ENCODE assay signal across 24 mouse cellular contexts in the genomic region with DNA sequence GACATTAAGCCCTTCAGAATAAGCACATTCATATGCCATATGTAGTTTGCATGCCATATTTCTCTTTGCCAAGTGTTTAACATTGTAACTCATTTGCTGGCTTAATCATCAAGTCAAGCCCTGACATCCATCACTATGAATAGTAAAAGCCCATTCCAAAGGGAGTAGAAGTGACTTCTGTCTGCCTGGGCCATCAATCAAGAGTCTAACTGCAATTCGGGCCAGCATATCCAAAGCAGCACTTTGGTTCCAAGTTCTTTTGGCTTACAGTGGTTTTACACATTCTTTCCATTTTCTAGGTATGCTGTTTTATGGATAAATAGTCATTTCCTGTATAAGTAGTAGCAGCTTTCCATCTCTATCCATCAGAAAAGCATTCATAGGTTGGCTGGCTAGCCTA.
DNase-seq lines count a peak whose midpoint lies in the region; ATAC-seq and TF ChIP-seq lines count a peak whose summit lies in the region.
"Had no signal": no experiment of that assay in that cellular context is flagged by ENCODE, and none has a peak within 500 bp of the region (broad histone marks: within the 10 kb centered on the region; RNA-seq: fewer than 3 reads in every experiment).

No protein-coding gene starts in this region.

- intact Hi-C loops in left cerebral cortex, adult 2 months (cut with DNase I), result no loop called here

- no peak overlapping the region for H3K4me3 ChIP-seq in limb, embryonic 13.5 days
- H3K4me3 ChIP-seq in limb, embryonic 10.5 days, result no peak overlapping the region
- no peak overlapping the region for H3K4me3 ChIP-seq in limb, embryonic 14.5 days (replicated peaks; ENCODE audit: low read length)
- no peak overlapping the region for H3K4me3 ChIP-seq in hindbrain, embryonic 12.5 days
- H3K4me3 ChIP-seq in left cerebral cortex, adult 2 months, result no peak overlapping the region
- H3K4me3 ChIP-seq: embryonic facial prominence, embryonic 15.5 days; heart, adult 2 months; heart, embryonic 10.5 days; heart, embryonic 13.5 days; hindbrain, embryonic 15.5 days had no signal

- no peak overlapping the region for H3K4me2 ChIP-seq in limb, embryonic 13.5 days (replicated peaks)
- H3K4me2 ChIP-seq in limb, embryonic 14.5 days (replicated peaks; ENCODE audit: low read depth, low read length, severe bottlenecking), result no peak overlapping the region
- H3K4me2 ChIP-seq in hindbrain, embryonic 12.5 days (replicated peaks), result no peak overlapping the region
- H3K4me2 ChIP-seq: embryonic facial prominence, embryonic 15.5 days; heart, embryonic 13.5 days; hindbrain, embryonic 15.5 days had no signal

- no peaks in the 10 kb centered on the region for H3K36me3 ChIP-seq in limb, embryonic 13.5 days
- H3K36me3 ChIP-seq in limb, embryonic 10.5 days, result no peaks in the 10 kb centered on the region
- H3K36me3 ChIP-seq in limb, embryonic 14.5 days (ENCODE audit: control insufficient read depth, insufficient read depth, low read length), result no peaks in the 10 kb centered on the region
- no peaks in the 10 kb centered on the region for H3K36me3 ChIP-seq in hindbrain, embryonic 12.5 days
- H3K36me3 ChIP-seq: embryonic facial prominence, embryonic 15.5 days; heart, embryonic 10.5 days; heart, embryonic 13.5 days; hindbrain, embryonic 15.5 days had no signal

- ATAC-seq in limb, embryonic 13.5 days (ENCODE audit: low FRiP score, low read depth), result peak; percentile 54; the same call in 1 of the 2 replicates
- ATAC-seq in limb, embryonic 14.5 days (ENCODE audit: low FRiP score, low read depth), result no peak; the same call in 1 of the 2 replicates
- no peak for ATAC-seq in hindbrain, embryonic 12.5 days (ENCODE audit: low FRiP score)
- ATAC-seq: forebrain, embryonic 14.5 days; forebrain, postnatal 0 days; Patski had no signal

- H3K27ac ChIP-seq in limb, embryonic 13.5 days, result no peak overlapping the region
- H3K27ac ChIP-seq in limb, embryonic 10.5 days, result no peak overlapping the region
- no peak overlapping the region for H3K27ac ChIP-seq in limb, embryonic 14.5 days (replicated peaks; ENCODE audit: low read depth, low read length)
- no peak overlapping the region for H3K27ac ChIP-seq in hindbrain, embryonic 12.5 days
- no peak overlapping the region for H3K27ac ChIP-seq in left cerebral cortex, adult 2 months
- H3K27ac ChIP-seq: embryonic facial prominence, embryonic 15.5 days; heart, adult 2 months; heart, embryonic 10.5 days; heart, embryonic 13.5 days; hindbrain, embryonic 15.5 days had no signal

- H3K4me1 ChIP-seq in limb, embryonic 13.5 days, result no peaks in the 10 kb centered on the region
- H3K4me1 ChIP-seq in limb, embryonic 10.5 days, result no peaks in the 10 kb centered on the region
- H3K4me1 ChIP-seq in limb, embryonic 14.5 days (ENCODE audit: control insufficient read depth, insufficient read depth, low read length), result no peaks in the 10 kb centered on the region
- H3K4me1 ChIP-seq in hindbrain, embryonic 12.5 days, result no peaks in the 10 kb centered on the region
- H3K4me1 ChIP-seq: embryonic facial prominence, embryonic 15.5 days; heart, embryonic 10.5 days; hindbrain, embryonic 15.5 days had no signal

- TF ChIP-seq POLR2A in limb, embryonic 14.5 days (IDR thresholded peaks at IDR 0.05; ENCODE audit: borderline replicate concordance, extremely low read depth, insufficient read depth, insufficient read length), result no peak

- no peaks in the 10 kb centered on the region for H3K27me3 ChIP-seq in limb, embryonic 13.5 days
- H3K27me3 ChIP-seq in limb, embryonic 10.5 days (ENCODE audit: low read depth, poor library complexity, severe bottlenecking), result no peaks in the 10 kb centered on the region
- no peaks in the 10 kb centered on the region for H3K27me3 ChIP-seq in limb, embryonic 14.5 days (ENCODE audit: control insufficient read depth, insufficient read depth, low read length)
- H3K27me3 ChIP-seq in hindbrain, embryonic 12.5 days, result no peaks in the 10 kb centered on the region
- H3K27me3 ChIP-seq: embryonic facial prominence, embryonic 15.5 days; heart, embryonic 13.5 days; hindbrain, embryonic 15.5 days had no signal

- no peak for TF ChIP-seq CTCF in left cerebral cortex, adult 2 months (IDR thresholded peaks at IDR 0.05)

- no peaks in the 10 kb centered on the region for H3K9me3 ChIP-seq in limb, embryonic 13.5 days
- H3K9me3 ChIP-seq in limb, embryonic 10.5 days (replicated peaks), result no peaks in the 10 kb centered on the region
- H3K9me3 ChIP-seq in limb, embryonic 14.5 days (ENCODE audit: control insufficient read depth, low read length), result no peaks in the 10 kb centered on the region
- no peaks in the 10 kb centered on the region for H3K9me3 ChIP-seq in hindbrain, embryonic 12.5 days (replicated peaks)
- H3K9me3 ChIP-seq: embryonic facial prominence, embryonic 15.5 days; heart, embryonic 10.5 days; hindbrain, embryonic 15.5 days had no signal

- 56% methylated on average over 1 of the region's 1 CpGs for WGBS in limb, embryonic 13.5 days
- WGBS in limb, embryonic 10.5 days, result 75% methylated on average over 1 of the region's 1 CpGs
- 48% methylated on average over 1 of the region's 1 CpGs for WGBS in limb, embryonic 14.5 days
- 69% methylated on average over 1 of the region's 1 CpGs for WGBS in hindbrain, embryonic 12.5 days

- DNase-seq in limb, embryonic 10.5 days (ENCODE audit: low spot score), result no peak
- peak; percentile 92 for DNase-seq in NIH3T3 (ENCODE audit: low read depth)
- peak; percentile 60 for DNase-seq in limb, embryonic 14.5 days (ENCODE audit: low spot score)
- DNase-seq in left cerebral cortex, adult 2 months (ENCODE audit: extremely low spot score in 1 of 2, low spot score in 2 of 2), result no peak
- DNase-seq: adrenal gland, adult 8-10 months; adrenal gland, postnatal 25 days; cerebellum, adult 11-12 months; cerebellum, adult 8-10 months; cerebellum, postnatal 10 days; cerebellum, postnatal 36 days; embryo, embryonic 11 days; forebrain, postnatal 0 days; gastrocnemius, postnatal 36 days; heart, adult 2 months; heart, postnatal 14 days; heart, postnatal 4 days had no signal

- H3K9ac ChIP-seq in limb, embryonic 13.5 days, result no peak overlapping the region
- no peak overlapping the region for H3K9ac ChIP-seq in limb, embryonic 14.5 days (ENCODE audit: low read depth, low read length, severe bottlenecking)
- H3K9ac ChIP-seq in hindbrain, embryonic 12.5 days, result no peak overlapping the region
- H3K9ac ChIP-seq: embryonic facial prominence, embryonic 15.5 days; forebrain, postnatal 0 days; heart, embryonic 13.5 days; hindbrain, embryonic 15.5 days had no signal

Comparison
In these comparisons a context has a peak if more than half of its experiments do, and no peak if none do; other contexts are left out.
1. DNase-seq: peak in NIH3T3 (single experiment) and limb, embryonic 14.5 days (single experiment); none in limb, embryonic 10.5 days (single experiment) and left cerebral cortex, adult 2 months (0 of 2).